Mouse (Mus musculus) layer of hippocampus, postnatal 36 days (tissue): ENCODE measurements around the gene Kiss1. TPM values are rescaled to one million over a fixed set of nuclear protein-coding genes. Genes with fewer than 3 reads are reported as not detected.

Source experiments
- DNase-seq, 2 experiments: peaks; one replicate each; pipeline ENCODE4 v3.0.0; 2022
- total RNA-seq, 2 experiments: library from RNA; stranded (reverse); gene quantifications; 2 replicates each; pipeline ENCODE4 v1.2.3; 2021

Kiss1 gene
- total RNA-seq, 2 experiments from 2014 or later: not detected

DNA sequence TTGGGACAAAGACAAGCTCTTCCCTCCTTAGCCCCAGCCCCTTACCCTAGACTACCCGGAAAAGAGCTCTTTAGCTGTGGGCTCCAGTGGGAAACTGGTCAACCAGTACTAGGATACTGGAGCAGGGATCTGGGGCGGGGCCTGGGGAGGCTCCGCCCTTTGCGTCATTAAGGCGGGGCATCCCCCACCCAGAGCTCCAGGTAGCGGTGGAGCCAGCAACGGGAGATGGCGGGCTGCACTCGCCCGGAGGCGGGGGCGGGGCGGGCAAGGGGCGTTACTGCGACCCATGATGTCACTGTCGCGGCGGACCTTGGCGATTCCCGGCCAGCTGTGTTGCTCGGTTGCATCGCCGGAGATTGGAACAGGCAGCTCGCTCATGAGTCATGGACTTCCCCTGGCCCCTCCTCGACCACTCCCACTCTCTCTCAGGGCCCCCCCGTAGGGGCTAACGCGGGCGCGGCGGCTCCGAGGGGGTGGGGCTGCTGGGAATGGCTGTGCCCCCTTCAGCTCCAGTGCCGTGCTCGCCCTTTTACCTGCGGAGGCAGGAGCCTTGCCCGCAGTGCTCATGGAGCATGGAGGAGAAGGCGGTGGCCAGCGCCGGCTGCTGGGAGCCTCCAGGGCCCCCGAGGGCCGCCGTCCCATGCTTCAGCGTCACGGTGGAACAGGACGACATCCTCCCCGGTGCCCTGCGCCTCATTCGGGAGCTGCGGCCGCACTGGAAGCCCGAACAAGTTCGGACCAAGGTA, 41.8 kb downstream of the Kiss1 start, which contains the start of gene Etnk2:
Etnk2 (plus strand) TSS at position 297 of the 746 bp plus-strand sequence.
- peak; percentile 58 to 59 for DNase-seq

DNA sequence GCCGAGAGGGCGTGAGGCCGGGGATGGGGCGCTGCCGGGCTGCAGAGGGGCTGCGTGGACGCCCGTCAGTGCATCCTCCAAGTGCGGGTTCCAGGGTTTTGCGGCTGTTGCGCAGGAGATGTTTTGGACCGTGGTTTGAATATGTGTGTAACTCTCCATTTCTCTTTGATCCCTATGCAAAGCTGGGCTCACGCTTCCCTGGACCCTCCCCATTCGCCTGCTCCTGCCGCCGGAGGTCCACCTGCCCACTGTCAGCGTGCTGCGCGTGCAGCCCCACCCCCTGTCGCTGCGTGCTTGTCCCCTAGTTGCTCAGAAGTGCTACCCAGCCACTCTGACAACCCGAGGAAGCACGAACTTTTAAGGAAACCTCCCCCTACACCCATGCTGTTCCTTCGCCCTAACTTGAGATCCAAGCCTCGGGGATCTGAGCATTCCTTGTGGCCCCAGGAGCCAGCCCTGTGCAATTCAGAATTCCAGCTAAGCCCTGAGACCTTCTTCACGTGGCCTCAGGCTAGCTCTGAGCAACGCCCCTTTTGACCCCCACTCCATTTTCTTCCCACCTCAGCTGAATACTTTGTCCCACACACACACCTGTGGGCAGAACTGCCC, 42.5 kb downstream of the Kiss1 start:
- no peak for DNase-seq

DNA sequence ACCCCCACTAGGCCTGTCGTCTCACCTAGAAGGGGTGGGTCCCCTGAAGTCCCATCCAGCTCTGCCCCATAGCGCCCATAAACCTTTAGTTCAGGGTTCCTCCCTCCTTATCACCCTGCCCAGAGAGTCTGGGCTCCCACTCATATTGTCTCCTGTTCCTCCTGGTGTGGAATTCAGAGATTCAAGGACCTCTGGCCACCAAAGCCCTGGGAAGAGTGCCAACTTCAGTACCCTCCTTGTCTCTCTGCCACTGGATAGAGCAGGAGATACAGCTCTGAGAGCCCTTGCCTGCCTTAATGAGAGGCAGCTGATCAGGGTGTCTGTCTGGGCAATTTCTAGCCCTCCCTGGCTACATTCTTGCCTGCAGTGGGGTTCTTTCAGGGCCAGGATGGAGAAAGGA, 43.2 kb downstream of the Kiss1 start:
- DNase-seq: no peak

DNA sequence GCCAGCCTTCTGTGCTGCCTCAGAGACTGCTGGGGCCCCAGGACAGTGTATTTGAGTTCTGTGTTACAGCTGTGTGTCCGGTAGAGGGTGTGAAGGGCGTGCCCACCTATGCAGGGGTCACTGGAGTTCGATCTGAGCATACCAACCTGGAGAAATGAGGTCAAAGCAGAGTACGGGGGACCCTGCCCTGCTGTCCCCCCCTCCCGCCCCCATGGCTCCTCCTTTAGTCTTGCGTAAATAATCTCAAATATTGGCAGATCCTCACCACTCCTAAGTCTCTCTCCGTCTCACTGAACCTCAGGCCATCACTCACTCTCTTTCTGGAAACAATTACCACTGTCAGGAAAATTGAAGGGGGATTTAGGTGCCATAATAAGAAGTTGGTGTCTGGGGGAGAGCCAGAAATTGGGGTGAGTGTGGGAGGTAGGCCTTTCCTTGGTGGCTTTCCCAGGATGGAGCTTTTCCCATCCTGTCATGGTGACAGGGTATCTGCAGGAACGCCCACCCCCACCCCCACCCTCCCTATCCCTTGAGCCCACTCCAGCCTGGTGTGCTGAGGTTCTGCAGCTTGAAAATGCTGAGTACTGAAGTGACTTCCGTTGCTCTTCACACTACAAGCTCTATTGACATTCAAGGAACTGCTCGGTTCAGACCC, 45.4 kb downstream of the Kiss1 start:
- no peak for DNase-seq

DNA sequence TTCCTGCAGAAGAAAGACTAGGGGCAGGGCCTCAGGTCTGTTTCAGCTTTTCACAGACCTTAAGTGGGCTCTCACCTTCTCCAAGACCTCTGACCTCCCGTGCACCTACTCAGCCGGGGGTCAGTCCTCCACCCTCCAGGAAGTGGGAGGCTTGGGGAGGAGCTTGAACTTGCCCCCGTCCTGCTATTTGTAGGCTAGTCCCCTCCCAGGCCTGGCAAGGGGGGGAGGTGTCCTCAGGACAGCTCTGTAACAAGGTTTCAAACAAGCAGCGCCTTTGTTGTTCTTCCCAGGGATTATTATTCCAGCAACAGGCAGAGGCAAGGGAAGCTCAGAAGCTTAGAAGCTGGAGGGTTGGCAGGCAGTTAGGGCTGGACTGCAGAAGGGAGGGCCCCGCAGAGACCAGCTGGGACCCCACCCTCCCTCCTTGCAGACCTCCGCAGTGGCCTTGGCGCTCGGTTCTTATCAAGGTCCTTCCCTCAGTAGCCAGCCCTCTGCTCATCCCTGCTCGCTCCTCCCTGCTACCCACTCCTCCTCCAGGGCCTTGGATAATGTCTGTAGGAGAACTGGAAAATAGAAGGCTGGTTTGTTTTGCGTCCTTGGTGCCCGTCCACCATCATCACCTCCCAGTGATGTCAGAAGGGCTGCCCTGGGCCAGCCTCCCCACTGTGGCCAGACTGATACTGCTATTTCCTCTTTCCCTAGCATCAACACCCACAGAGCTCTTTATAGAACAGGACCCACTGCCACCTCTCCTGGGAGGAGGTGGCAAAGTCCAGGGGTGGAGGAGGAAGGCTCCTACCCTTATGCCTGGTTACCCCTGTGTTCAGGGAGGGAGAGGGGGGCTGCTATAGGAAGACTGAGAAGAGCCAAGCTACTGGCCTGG, 46.2 kb downstream of the Kiss1 start:
- DNase-seq: no peak

DNA sequence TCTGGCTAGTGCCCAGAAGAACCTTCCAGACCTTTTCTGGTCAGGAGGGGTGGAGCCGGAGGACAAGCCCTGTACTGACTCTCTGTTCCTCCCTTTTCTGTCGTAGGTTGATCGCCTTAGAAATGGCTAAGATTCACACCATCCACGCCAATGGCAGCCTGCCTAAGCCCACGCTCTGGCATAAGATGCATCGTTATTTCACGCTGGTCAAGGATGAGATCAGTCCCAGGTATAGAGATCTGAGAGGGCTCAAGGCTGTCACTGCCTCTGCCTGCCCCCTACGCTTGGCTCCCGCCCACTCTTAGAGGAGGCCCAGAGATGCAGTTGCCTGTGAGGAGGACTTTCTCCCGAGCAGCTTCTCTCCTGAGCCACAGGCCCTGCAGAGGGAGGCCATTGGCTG, 47.0 kb downstream of the Kiss1 start:
- no peak for DNase-seq

DNA sequence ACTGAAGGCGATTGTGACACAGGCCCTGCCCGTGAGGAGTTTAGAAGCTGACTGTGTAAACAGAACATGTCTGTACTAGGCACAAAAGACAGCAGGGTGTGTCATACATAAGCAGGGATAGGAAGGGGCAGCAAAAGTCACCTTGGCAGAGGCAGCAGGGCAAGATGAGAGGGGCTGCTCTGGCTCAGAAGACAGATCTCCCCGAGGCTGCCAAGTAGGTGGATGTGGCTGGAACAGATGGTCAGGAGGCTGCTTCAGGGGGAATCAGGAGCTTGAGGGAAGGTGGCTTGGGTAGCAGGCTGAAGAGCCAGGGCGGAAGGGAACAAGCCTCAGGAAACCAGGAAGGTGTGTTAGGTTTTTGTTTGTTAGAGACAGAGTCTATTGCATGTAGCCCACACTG, 48.7 kb downstream of the Kiss1 start:
- no peak for DNase-seq

DNA sequence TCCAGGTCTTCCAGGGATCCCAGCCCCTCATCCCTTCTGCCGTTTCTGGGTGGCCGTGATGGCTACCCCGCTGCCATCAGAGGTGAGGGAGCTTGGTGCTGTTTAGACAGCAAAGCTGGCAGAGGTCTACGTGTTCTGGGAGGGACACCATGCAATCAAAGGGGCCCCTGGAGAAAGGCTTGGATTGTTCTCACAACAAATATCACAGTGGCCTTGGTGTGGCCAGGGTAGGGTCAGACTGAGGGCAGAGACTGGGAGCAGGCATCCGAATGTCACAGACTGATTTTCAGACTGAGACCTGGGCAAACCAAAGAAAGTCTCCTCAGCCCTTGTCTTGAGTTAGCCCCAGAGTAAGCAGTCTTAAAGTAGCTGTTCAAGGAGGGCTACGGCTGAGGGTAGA, 49.8 kb downstream of the Kiss1 start:
- no peak for DNase-seq

DNA sequence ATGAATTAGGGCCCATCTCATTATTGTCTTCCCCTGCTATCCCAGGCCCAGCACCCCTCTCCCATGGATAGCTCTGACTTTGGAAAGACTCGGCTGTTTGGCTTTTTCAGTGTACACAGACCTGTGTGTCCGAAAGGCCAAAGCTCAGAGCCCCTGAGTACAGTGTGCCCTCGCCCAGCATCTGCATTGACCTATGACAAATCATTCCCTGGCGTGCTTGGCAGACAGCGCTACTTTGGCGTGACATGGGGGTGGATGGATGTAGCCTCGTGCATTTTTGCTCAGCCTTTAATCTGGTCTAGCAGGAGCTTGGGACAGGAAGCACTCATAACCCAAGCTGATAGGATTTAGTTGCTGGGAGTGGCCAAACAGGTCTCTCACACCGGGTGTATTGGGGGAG, 50.4 kb downstream of the Kiss1 start:
- no peak for DNase-seq

DNA sequence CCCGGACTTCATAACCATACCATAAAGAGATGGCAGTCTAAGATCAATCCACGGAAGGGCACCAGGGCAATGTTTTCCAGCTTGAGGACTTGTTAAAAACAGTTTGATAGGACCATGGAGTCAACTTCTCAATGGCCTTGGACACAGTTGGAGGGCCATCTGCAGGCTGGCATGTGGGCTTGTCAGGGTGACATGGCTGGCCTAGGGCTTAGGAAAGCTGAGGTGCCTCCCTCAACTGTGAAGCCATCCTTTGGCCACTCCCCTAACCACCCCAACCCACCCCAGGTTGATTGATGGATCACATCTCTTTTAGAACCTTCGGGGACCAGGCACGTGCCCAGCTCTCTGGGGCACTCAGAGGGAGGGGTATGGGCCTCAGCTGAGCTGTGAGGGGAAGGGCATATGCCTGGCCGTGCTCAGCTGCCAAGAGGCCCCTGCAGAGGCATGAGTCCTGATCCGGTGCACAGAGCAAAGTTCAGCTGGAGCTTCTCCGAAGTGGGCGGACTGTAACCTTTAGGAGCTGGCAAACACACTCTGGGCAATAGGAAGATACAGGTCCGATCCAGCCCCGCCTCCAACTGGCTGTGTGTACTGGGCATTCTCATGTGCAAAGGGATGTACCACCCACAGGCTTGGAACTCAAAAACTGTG, 54.1 kb downstream of the Kiss1 start:
- no peak for DNase-seq

DNA sequence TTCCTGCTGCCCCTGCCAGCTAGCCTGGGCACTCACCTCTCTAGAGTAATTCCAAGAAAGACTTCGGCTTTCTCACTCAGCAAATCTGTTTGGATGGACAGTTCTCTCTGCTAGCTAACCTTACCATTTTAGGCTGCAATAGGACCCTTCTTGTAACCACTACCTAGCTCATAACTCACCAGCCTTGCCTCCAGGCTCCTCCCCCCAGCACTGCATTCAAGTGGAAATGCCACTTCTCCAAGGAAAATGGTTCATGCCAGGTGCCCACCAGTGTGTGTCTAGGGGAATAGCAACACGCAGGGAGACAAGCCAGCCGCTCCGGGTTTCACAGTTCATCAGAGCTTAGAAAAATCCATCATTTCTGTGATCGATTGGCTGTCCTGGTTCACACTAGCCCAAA, 55.9 kb downstream of the Kiss1 start:
- no peak for DNase-seq

Other genes with a start within 250 kb of the Kiss1 start
- gene Ppp1r15b, start 190.7 kb upstream of the Kiss1 start, total RNA-seq: 10 to 100 TPM; 42.5 to 44.2 TPM
- 10 to 100 TPM; 48.4 to 51.8 TPM for gene Plekha6, start 157.7 kb upstream of the Kiss1 start, total RNA-seq
- gene Golt1a, start 12.1 kb upstream of the Kiss1 start, total RNA-seq: not detected
- not detected for gene Ren1, start 28.6 kb downstream of the Kiss1 start, total RNA-seq
- 1 to 10 TPM; 1.2 to 1.4 TPM for gene Etnk2, start 41.7 kb downstream of the Kiss1 start, total RNA-seq
- 1 to 10 TPM; 7.2 TPM for gene Sox13, start 102.5 kb downstream of the Kiss1 start, total RNA-seq